Mouse (Mus musculus) lung, embryonic 14.5 days (tissue): ENCODE measurements around the gene Lman2l. TPM values are rescaled to one million over a fixed set of nuclear protein-coding genes. Genes with fewer than 3 reads are reported as not detected.

Experiments used
- ATAC-seq: fragments of 200-750 bp; cut with Nextera tagmentation; 2 replicates; pipeline ENCODE4 v1.8.0; 2017; ENCODE audit warnings: mild to moderate bottlenecking, moderate TSS enrichment, moderate library complexity; ENCODE audit not compliant: insufficient read depth
- DNase-seq: peaks from one replicate; pipeline ENCODE4 v3.0.0-alpha.2; 2015
- H3K27ac ChIP-seq: fragments of 300-500 bp; sonication (generic); 2 replicates; pipeline ENCODE4 v1.5.1; 2014; ENCODE audit warnings: low read depth, mild to moderate bottlenecking, moderate library complexity
- H3K27me3 ChIP-seq: fragments of 300-500 bp; sonication (generic); 2 replicates; pipeline ENCODE4 v1.6.1; 2014; ENCODE audit warnings: low read length, control low read depth; ENCODE audit not compliant: insufficient read depth
- H3K36me3 ChIP-seq: fragments of 300-500 bp; sonication (generic); 2 replicates; pipeline ENCODE4 v1.6.1; 2014; ENCODE audit warnings: control low read depth; ENCODE audit not compliant: insufficient read depth
- H3K4me1 ChIP-seq: fragments of 300-500 bp; sonication (generic); 2 replicates; pipeline ENCODE4 v1.6.1; 2014; ENCODE audit warnings: antibody characterized with exemption, control low read depth; ENCODE audit not compliant: insufficient read depth
- H3K4me2 ChIP-seq: fragments of 300-500 bp; sonication (generic); 2 replicates; pipeline ENCODE4 v1.6.1; 2014; ENCODE audit warnings: mild to moderate bottlenecking
- H3K4me3 ChIP-seq: fragments of 300-500 bp; sonication (generic); 2 replicates; pipeline ENCODE4 v1.5.1; 2014; ENCODE audit warnings: low read depth, low read length
- H3K9ac ChIP-seq: fragments of 300-500 bp; sonication (generic); 2 replicates; pipeline ENCODE4 v1.6.1; 2014
- H3K9me3 ChIP-seq: fragments of 300-500 bp; sonication (generic); 2 replicates; pipeline ENCODE4 v1.6.1; 2016; ENCODE audit warnings: low read depth, low read length, control low read depth
- CTCF ChIP-seq: IDR thresholded peaks from 2 replicates; pipeline ENCODE4 v1.5.1; 2016; ENCODE audit warnings: antibody characterized with exemption, low read depth
- WGBS: fragments of 180-500 bp; shearing (Covaris S2); extraction: QIAGEN DNeasy Blood & Tissue Kit; methylation state at CpG from one replicate; pipeline ENCODE4 v1.1.7; 2014; 5-methylcytosine and 5-hydroxymethylcytosine counted together
- polyA plus RNA-seq: library from polyadenylated mRNA; unstranded; fragments of >200 nt; fragmentation: Nextera tagmentation; extraction: Ambion mirVana; gene quantifications from 2 replicates; pipeline ENCODE4 v1.2.1, GENCODE M21; 2014

Lman2l gene
- 27.4 and 29.7 TPM in 2 replicates for polyA plus RNA-seq

GRCm38 (mm10) chr1:36444471-36445464 lies at the start of gene Lman2l:
Gene Lman2l (minus strand): TSS chr1:36445271.
- Histone ChIP-seq H3K4me2 (peak within 1 kb of the TSS; percentile 83), H3K36me3 (peaks cover 8% of the 10 kb centered on the region; the same call in 1 of the 2 replicates), H3K9ac (peak within 1 kb of the TSS; percentile 74), H3K4me1 (no peaks in the 10 kb centered on the region), H3K27ac (peak within 1 kb of the TSS; percentile 66; the same call in 1 of the 2 replicates), H3K9me3 (no peaks in the 10 kb centered on the region), H3K27me3 (no peaks in the 10 kb centered on the region), H3K4me3 (peak within 1 kb of the TSS; percentile 79)
- WGBS = under 1% methylated on average over 57 of the region's 57 CpGs
- ATAC-seq (peak; percentile 100), DNase-seq (peak; percentile 98)
- TF ChIP-seq CTCF = no peak

GRCm38 (mm10) chr1:36493299-36493698 lies 48.2 kb upstream of the Lman2l start:
- WGBS = 63% methylated on average over 6 of the region's 6 CpGs
- no peak overlapping the region for H3K4me2 ChIP-seq
- H3K27me3 ChIP-seq = no peaks in the 10 kb centered on the region
- H3K9ac ChIP-seq = no peak overlapping the region
- H3K9me3 ChIP-seq = no peaks in the 10 kb centered on the region
- no peak overlapping the region for H3K27ac ChIP-seq
- H3K4me1 ChIP-seq = no peaks in the 10 kb centered on the region
- DNase-seq (no peak), ATAC-seq (no peak)
- no peak for TF ChIP-seq CTCF
- no peak overlapping the region for H3K4me3 ChIP-seq
- 0 out of 2 replicates have a peak, but pooled peaks cover under 1% of the 10 kb centered on the region for H3K36me3 ChIP-seq

GRCm38 (mm10) chr1:36492416-36493139 lies 47.5 kb upstream of the Lman2l start:
- Histone ChIP-seq H3K9me3 (no peaks in the 10 kb centered on the region), H3K36me3 (no peaks in the 10 kb centered on the region), H3K4me3 (no peak overlapping the region), H3K9ac (no peak overlapping the region), H3K27me3 (no peaks in the 10 kb centered on the region), H3K4me1 (no peaks in the 10 kb centered on the region), H3K4me2 (no peak overlapping the region), H3K27ac (no peak overlapping the region)
- TF ChIP-seq CTCF = peak; percentile 75
- ATAC-seq (peak; percentile 87; the same call in 1 of the 2 replicates), DNase-seq (peak; percentile 73)
- WGBS = 38% methylated on average over 9 of the region's 9 CpGs

DNA sequence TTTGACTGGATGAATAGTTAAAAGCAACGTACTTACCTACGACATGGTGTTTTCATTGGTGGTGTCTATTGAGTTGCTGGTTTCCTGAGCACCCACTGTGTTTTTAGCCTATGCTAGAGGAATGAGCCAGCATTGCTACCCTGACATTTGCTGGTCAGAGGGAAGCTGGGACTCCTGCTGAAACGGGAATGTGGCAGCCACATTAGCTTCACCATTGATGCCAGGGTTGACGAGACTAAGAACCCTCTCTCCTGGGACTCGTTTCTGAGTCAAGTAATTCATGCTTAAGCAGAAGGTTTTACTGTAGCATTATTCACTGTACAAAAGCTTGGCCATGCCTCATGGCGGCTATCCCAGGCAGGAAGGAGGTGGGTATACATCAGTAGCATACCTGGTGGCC lies 44.6 kb upstream of the Lman2l start:
- no peak for TF ChIP-seq CTCF

DNA sequence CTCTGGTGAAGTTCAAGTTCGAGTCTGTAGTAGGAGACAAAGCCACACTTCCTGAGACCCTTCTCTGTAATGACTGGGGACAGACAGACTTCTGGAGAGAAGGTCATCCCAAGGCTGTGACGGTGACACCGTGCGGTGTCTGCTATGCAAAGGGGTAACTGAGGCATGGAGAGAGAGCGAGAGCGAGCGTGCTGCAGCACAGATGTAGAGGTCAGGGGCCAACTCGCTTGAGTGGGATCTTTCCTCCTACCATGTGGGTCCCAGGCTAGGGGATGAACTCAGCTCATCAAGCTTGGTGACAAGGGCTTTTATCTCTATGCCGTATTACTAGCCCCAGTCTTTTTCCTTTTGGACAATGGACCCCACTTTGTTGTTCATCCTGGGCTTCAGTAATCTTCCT lies 42.0 kb upstream of the Lman2l start:
- Histone ChIP-seq H3K9me3 (no peaks in the 10 kb centered on the region), H3K4me2 (no peak overlapping the region), H3K36me3 (no peaks in the 10 kb centered on the region), H3K4me3 (no peak overlapping the region), H3K4me1 (no peaks in the 10 kb centered on the region), H3K9ac (no peak overlapping the region), H3K27ac (no peak overlapping the region), H3K27me3 (no peaks in the 10 kb centered on the region)
- DNase-seq (no peak), ATAC-seq (no peak)
- 83% methylated on average over 9 of the region's 9 CpGs for WGBS
- TF ChIP-seq CTCF = no peak

More for the DNA sequence above, 44.6 kb upstream of the Lman2l start:
- no peak overlapping the region for H3K9ac ChIP-seq
- no peaks in the 10 kb centered on the region for H3K36me3 ChIP-seq
- DNase-seq (no peak), ATAC-seq (no peak)
- WGBS = 76% methylated on average over 6 of the region's 6 CpGs
- no peaks in the 10 kb centered on the region for H3K4me1 ChIP-seq
- H3K27me3 ChIP-seq = no peaks in the 10 kb centered on the region
- no peak overlapping the region for H3K4me2 ChIP-seq
- H3K9me3 ChIP-seq = no peaks in the 10 kb centered on the region
- H3K27ac ChIP-seq = no peak overlapping the region
- no peak overlapping the region for H3K4me3 ChIP-seq

GRCm38 (mm10) chr1:36485080-36485479 lies 40.0 kb upstream of the Lman2l start:
- no peak for DNase-seq
- Histone ChIP-seq H3K36me3 (no peaks in the 10 kb centered on the region), H3K27ac (no peak overlapping the region), H3K4me3 (no peak overlapping the region), H3K27me3 (no peaks in the 10 kb centered on the region), H3K9ac (no peak overlapping the region), H3K9me3 (no peaks in the 10 kb centered on the region), H3K4me1 (no peaks in the 10 kb centered on the region), H3K4me2 (no peak overlapping the region)
- no peak for ATAC-seq
- no peak for TF ChIP-seq CTCF
- WGBS = 60% methylated on average over 7 of the region's 7 CpGs

- Histone ChIP-seq H3K4me3 (no peak overlapping the region), H3K4me2 (no peak overlapping the region), H3K4me1 (no peaks in the 10 kb centered on the region), H3K9ac (no peak overlapping the region), H3K36me3 (no peaks in the 10 kb centered on the region), H3K9me3 (no peaks in the 10 kb centered on the region), H3K27ac (no peak overlapping the region), H3K27me3 (no peaks in the 10 kb centered on the region)
- no peak for DNase-seq
- no peak for TF ChIP-seq CTCF
- 69% methylated on average over 4 of the region's 4 CpGs for WGBS
- no peak for ATAC-seq
These were observed 38.8 kb upstream of the Lman2l start for GRCm38 (mm10) chr1:36483825-36484224.
